Mouse (Mus musculus) brain, embryonic 14.5 days (tissue): ENCODE measurements around the gene Commd2. TPM values are rescaled to one million over a fixed set of nuclear protein-coding genes. Genes with fewer than 3 reads are reported as not detected.

Experiments
- DNase-seq: peaks from one replicate; pipeline ENCODE4 v3.0.0-alpha.2; 2011; ENCODE audit warnings: low read depth
- CTCF ChIP-seq: fragments of 200-500 bp; IDR thresholded peaks from 2 replicates; pipeline ENCODE4 v1.5.1; 2012; ENCODE audit warnings: inconsistent platforms, mild to moderate bottlenecking, moderate library complexity, borderline replicate concordance; ENCODE audit not compliant: insufficient read depth, insufficient read length; ENCODE audit errors: extremely low read depth
- POLR2A ChIP-seq: fragments of 200-500 bp; IDR thresholded peaks from 2 replicates; pipeline ENCODE4 v1.6.1; 2012; ENCODE audit warnings: mild to moderate bottlenecking, inconsistent platforms, borderline replicate concordance; ENCODE audit not compliant: poor library complexity, insufficient read depth, insufficient read length, severe bottlenecking; ENCODE audit errors: extremely low read depth
- polyA plus RNA-seq: library from polyadenylated mRNA; depleted of rRNA; stranded (reverse); fragments of >200 nt; gene quantifications from 2 replicates; pipeline ENCODE4 v1.2.3, GENCODE M21; 2012; rRNA removed

The Commd2 gene
- polyA plus RNA-seq, 1 experiment, result 45.8 TPM

DNA sequence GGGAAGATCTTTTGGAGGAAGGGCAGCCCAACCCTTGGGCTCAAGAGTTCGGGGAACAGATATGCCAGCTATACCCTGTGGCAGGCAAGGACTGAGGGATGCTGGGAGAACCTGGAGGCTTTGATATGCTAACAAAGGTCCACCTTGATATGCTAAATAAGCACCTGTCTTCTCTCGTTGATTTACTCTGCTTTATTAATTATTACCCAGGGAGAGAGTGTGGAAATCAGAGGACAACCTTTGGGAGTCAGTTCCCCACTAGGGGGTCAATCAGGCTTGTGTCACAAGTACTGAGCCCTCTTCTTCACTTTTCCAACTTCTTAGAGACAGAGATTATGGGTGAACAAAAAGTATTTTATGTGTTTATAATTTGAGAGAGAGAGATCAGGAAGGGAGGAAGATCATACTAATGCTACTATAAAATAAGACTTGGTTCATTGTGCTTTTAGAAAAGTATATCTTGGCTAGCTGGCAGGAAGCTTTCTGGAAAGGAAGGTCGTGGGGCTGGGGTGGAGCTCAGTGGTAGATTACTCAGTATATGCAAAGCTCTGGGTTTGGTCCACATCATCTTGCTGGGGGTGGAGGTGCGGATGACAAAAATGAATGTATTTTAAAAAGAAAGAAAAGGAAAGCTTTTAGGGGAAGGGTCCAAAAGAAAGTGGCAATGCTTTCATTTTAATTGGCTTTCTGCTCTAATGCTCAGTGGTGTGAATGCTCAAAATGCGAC, 47.5 kb downstream of the Commd2 start:
- TF ChIP-seq POLR2A, result no peak
- TF ChIP-seq CTCF, result no peak
- DNase-seq, result no peak

DNA sequence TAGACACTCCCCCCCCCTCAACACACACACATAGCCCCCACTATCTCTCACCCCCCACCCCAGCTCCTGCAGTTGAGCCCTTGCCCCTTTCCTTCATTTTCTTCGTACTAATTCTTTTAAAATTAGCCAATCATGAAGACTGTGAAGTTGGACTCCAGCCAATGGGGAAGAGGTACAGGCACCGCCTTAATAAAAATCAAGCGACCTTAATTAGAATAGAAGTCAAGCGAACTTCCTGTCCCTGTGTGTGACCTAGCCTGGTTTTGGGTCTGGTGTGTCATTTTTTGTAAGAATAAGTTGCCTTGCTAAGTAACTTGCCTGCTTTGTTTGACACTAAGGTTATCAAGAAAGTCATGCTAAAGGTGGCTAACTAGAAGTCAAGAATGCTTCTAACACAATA, 48.9 kb downstream of the Commd2 start:
- no peak for DNase-seq
- TF ChIP-seq CTCF (no peak), POLR2A (no peak)

DNA sequence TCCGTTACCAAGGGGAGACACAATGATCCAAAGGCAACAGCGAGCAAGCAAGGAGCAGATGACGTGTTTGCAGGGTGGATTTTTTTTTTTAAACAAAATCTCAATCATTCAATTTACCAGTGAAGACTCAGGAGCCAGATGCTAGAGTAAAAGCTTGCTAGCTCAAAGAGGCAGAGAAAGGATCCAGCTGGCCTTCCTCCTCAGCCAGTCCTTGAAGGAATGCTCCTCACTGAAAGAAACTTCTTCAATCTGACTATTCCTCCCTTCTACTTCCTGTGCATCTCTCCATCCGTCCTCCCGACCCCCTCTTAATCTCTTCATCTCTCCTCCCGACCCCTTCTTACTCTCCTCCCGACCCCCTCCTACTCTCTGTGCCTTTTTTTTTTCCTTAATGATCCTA, 54.9 kb downstream of the Commd2 start:
- DNase-seq, result no peak
- no peak for TF ChIP-seq POLR2A
- no peak for TF ChIP-seq CTCF

DNA sequence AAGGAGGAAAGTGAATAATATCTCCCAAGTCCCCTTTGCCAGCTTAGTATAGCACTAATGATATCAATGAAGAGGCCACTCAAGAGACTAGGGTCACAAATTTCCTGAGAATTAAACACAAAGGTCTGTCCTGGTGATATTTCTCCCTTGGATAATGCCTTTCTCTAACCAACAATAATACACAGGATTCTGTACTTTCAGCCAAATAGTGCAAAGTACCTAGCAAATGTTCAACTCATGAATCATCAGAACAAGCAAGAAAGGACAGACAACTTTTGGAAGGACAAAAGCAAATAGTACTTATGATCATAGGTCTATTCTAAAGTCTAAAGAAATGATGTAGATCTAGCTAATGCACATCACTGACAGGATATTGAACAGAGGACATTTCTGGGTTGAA, 56.0 kb downstream of the Commd2 start:
- no peak for TF ChIP-seq POLR2A
- TF ChIP-seq CTCF, result no peak
- no peak for DNase-seq

Other genes starting within 250 kb of the Commd2 start
- 0.08 TPM in 1 of 2 replicates, not detected in the other for gene Tm4sf4, start 226.4 kb downstream of the Commd2 start, polyA plus RNA-seq
- 19.6 and 20.6 TPM in 2 replicates for gene Wwtr1, start 75.8 kb downstream of the Commd2 start, polyA plus RNA-seq
- 0.06 and 0.23 TPM in 2 replicates for gene Ankub1, start 41.1 kb upstream of the Commd2 start, polyA plus RNA-seq
- gene Rnf13, start 84.3 kb upstream of the Commd2 start, polyA plus RNA-seq, result 32.4 and 36.4 TPM in 2 replicates
- gene Pfn2, start 196.4 kb upstream of the Commd2 start, polyA plus RNA-seq, result 504 and 520 TPM in 2 replicates